Mouse (Mus musculus) stomach, embryonic 16.5 days (tissue): ENCODE results near the gene Olfm2. TPM values are rescaled to one million over a fixed set of nuclear protein-coding genes. Genes with fewer than 3 reads are reported as not detected.

Source experiments
- ATAC-seq: fragments of 200-750 bp; cut with Nextera tagmentation; 2 replicates; pipeline ENCODE4 v1.8.0; 2017; ENCODE audit warnings: moderate number of reproducible peaks, moderate TSS enrichment; ENCODE audit not compliant: insufficient read depth, low FRiP score
- H3K27ac ChIP-seq: fragments of 300-500 bp; sonication (generic); 2 replicates; pipeline ENCODE4 v1.5.1; 2014; ENCODE audit warnings: low read length
- H3K27me3 ChIP-seq: fragments of 300-500 bp; sonication (generic); 2 replicates; pipeline ENCODE4 v1.6.1; 2014; ENCODE audit warnings: low read length, control low read depth, mixed read lengths; ENCODE audit not compliant: control insufficient read depth, insufficient read depth
- H3K36me3 ChIP-seq: fragments of 300-500 bp; sonication (generic); 2 replicates; pipeline ENCODE4 v1.6.1; 2014; ENCODE audit warnings: low read length; ENCODE audit not compliant: control insufficient read depth, insufficient read depth
- H3K4me1 ChIP-seq: fragments of 300-500 bp; sonication (generic); 2 replicates; pipeline ENCODE4 v1.6.1; 2014; ENCODE audit warnings: low read length, control low read depth, mixed read lengths; ENCODE audit not compliant: control insufficient read depth, insufficient read depth
- H3K4me2 ChIP-seq: fragments of 300-500 bp; sonication (generic); 2 replicates; pipeline ENCODE4 v1.6.1; 2014; ENCODE audit warnings: low read depth, low read length, mixed read lengths
- H3K4me3 ChIP-seq: fragments of 300-500 bp; sonication (generic); replicated peaks from 2 replicates; pipeline ENCODE4 v1.5.1; 2014; ENCODE audit warnings: mild to moderate bottlenecking, low read length
- H3K9ac ChIP-seq: fragments of 300-500 bp; sonication (generic); 2 replicates; pipeline ENCODE4 v1.6.1; 2014; ENCODE audit warnings: low read length
- H3K9me3 ChIP-seq: fragments of 300-500 bp; sonication (generic); replicated peaks from 2 replicates; pipeline ENCODE4 v1.6.1; 2016; ENCODE audit warnings: low read length, control low read depth; ENCODE audit not compliant: control insufficient read depth
- WGBS: fragments of 180-500 bp; shearing (Covaris S2); extraction: QIAGEN DNeasy Blood & Tissue Kit; methylation state at CpG from one replicate; pipeline ENCODE4 v1.1.7; 2014; 5-methylcytosine and 5-hydroxymethylcytosine counted together
- polyA plus RNA-seq: library from polyadenylated mRNA; unstranded; fragments of >200 nt; fragmentation: Nextera tagmentation; extraction: Ambion mirVana; gene quantifications from 2 replicates; pipeline ENCODE4 v1.2.1, GENCODE M21; 2015

Olfm2 gene
- polyA plus RNA-seq, 1 experiment from 2014 or later: 7.4 TPM

DNA sequence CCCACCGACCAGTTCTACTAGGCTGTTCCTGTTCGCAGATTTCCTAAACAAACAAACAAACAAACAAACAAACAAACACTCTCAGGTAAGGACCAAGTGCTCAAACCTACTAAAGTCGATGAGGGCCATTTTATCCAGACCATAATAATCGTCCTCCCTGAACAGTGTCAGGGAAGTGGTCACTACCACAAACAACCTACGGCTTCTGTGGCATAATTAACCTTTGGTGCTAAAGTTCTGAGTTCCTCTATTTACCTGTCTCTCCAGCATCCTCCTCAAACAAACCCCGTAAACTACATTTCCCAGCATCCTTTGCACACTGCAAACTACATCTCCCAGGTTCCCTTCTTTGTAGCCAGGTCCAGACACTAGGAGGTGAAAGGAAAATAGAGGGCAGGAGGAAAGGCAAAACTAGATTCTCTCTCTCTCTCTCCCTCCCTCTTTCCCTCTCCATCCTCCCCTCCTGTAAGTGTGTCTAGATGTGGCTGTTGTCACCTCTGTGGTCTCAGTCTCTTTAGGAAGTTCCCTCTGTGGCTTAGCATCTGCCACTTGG lies 5.4 kb upstream of the Olfm2 start:
- Histone ChIP-seq H3K36me3 (no peaks in the 10 kb centered on the region), H3K9ac (no peak overlapping the region), H3K4me2 (no peak overlapping the region), H3K27ac (no peak overlapping the region), H3K27me3 (peaks cover 13% of the 10 kb centered on the region; the same call in 1 of the 2 replicates), H3K9me3 (no peaks in the 10 kb centered on the region), H3K4me1 (no peaks in the 10 kb centered on the region; the same call in 1 of the 2 replicates), H3K4me3 (no peak overlapping the region)
- ATAC-seq: no peak
- 53% methylated on average over 6 of the region's 6 CpGs for WGBS

DNA sequence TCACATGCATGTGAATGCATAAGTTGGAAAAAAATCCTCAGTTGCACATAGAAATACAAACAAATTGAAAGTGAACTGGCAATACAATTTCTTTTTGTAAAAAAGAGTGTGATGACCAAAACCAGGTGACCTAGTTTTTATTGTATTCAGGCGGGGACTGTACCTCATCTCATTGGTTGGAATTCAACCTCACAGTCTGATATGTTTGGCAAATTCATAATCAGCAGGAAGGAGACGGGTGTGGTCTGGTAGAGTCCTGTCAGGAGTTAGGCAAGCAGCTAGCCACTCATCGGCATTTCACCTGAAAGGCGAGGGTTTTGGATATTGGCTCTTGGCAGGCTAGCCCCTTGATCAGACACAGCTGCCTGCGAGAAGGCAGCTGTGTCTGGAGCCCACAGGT lies 3.1 kb upstream of the Olfm2 start:
- Histone ChIP-seq H3K4me1 (peaks cover 4% of the 10 kb centered on the region; the same call in 1 of the 2 replicates), H3K4me3 (no peak overlapping the region), H3K27ac (no peak overlapping the region), H3K4me2 (no peak overlapping the region), H3K9me3 (no peaks in the 10 kb centered on the region), H3K36me3 (no peaks in the 10 kb centered on the region), H3K9ac (no peak overlapping the region), H3K27me3 (peaks cover 35% of the 10 kb centered on the region)
- ATAC-seq: no peak
- WGBS: 47% methylated on average over 5 of the region's 5 CpGs

DNA sequence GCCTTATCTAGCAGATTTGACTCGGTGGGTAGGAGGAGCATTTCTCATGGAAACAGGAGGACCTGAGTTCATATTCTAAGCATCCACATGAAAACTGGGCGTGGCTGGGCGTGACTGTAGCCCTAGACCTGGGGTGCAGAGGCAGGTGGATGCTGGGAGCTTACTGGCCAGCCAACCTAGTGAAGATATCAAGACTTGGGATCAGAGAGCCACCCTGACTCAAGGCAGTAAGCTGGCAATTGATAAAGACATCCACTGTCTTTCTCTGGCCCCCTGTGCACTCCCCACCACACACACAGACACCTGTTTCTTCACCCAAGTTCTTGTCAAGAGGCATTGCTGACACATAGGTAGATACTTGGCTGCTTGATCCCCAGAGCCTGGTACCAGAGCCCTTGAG lies 2.4 kb upstream of the Olfm2 start:
- H3K4me2 ChIP-seq: no peak overlapping the region
- no peak overlapping the region for H3K4me3 ChIP-seq
- no peak overlapping the region for H3K9ac ChIP-seq
- H3K27ac ChIP-seq: no peak overlapping the region
- no peak for ATAC-seq
- peaks cover 4% of the 10 kb centered on the region; the same call in 1 of the 2 replicates for H3K4me1 ChIP-seq
- WGBS: 66% methylated on average over 3 of the region's 3 CpGs
- H3K36me3 ChIP-seq: no peaks in the 10 kb centered on the region
- peaks cover 42% of the 10 kb centered on the region for H3K27me3 ChIP-seq
- no peaks in the 10 kb centered on the region for H3K9me3 ChIP-seq

DNA sequence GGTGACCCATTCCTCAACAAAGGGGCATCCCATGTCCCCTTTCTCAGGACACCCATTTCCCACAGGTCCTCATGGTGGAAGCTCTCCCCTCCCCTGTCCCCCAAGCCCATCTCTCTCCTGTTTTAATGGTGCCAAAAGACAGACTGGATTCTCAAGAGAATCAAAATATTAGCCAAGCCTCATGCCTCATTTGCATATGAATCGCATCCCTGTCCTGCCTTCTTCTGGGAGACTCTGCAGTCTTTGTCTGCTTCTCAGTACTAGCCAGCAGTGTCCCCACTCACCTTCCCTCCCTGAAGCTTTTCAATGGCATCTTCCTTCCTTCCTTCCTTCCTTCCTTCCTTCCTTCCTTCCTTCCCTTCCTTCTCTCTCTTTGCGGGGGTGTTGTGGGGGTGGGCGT lies 1.5 kb upstream of the Olfm2 start:
- Histone ChIP-seq H3K9ac (no peak overlapping the region), H3K4me2 (no peak overlapping the region), H3K4me3 (no peak overlapping the region), H3K36me3 (no peaks in the 10 kb centered on the region), H3K27ac (no peak overlapping the region), H3K4me1 (peaks cover 4% of the 10 kb centered on the region; the same call in 1 of the 2 replicates), H3K9me3 (no peaks in the 10 kb centered on the region), H3K27me3 (peaks cover 49% of the 10 kb centered on the region)
- ATAC-seq: no peak
- WGBS: 10% methylated on average over 3 of the region's 3 CpGs

DNA sequence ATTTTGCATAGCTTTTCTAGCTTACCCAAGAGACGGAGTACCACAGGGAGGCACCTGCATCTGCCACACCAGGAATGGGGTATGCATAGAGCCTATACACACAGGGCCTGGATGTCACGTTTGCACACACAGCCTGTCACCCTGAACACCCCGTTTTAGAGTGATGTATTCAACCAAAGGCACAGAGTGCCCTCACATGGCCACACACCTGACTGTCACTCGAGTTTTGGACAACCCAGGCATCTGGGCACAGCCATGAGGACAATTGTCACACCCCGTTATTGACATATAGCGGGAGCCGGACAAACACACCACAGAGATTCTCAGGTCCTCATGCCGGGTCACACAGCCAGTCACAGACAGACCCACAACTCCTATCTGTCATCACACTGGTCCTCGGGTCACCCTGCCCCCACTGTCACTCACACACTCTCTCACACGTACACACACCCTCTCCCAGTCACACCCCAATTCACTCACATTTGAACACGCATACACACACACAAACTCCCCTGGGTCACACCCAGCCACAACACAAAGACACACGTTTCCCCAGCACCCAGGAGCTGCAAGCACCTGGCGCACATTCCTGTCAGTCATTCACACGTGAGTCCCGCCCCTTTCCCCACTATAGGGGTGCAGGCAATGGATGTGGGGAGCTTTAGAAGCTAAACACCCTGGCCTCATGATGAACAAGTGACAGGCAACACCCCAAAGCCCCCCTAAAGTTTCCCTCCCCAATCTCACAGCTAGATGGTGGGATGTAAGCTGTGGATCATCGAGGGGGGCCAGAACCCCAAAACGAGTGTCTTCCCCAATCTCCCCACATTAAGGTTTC lies 801 bp downstream of the Olfm2 start:
- H3K27me3 ChIP-seq: peaks cover 49% of the 10 kb centered on the region
- H3K27ac ChIP-seq: no peak overlapping the region
- no peaks in the 10 kb centered on the region for H3K36me3 ChIP-seq
- peak overlapping the region; percentile 65 for H3K9ac ChIP-seq
- H3K4me1 ChIP-seq: peaks cover 8% of the 10 kb centered on the region
- H3K4me3 ChIP-seq: peak overlapping the region; percentile 52
- 11% methylated on average over 17 of the region's 17 CpGs for WGBS
- ATAC-seq: no peak
- H3K9me3 ChIP-seq: no peaks in the 10 kb centered on the region
- peak overlapping the region; percentile 83 for H3K4me2 ChIP-seq

DNA sequence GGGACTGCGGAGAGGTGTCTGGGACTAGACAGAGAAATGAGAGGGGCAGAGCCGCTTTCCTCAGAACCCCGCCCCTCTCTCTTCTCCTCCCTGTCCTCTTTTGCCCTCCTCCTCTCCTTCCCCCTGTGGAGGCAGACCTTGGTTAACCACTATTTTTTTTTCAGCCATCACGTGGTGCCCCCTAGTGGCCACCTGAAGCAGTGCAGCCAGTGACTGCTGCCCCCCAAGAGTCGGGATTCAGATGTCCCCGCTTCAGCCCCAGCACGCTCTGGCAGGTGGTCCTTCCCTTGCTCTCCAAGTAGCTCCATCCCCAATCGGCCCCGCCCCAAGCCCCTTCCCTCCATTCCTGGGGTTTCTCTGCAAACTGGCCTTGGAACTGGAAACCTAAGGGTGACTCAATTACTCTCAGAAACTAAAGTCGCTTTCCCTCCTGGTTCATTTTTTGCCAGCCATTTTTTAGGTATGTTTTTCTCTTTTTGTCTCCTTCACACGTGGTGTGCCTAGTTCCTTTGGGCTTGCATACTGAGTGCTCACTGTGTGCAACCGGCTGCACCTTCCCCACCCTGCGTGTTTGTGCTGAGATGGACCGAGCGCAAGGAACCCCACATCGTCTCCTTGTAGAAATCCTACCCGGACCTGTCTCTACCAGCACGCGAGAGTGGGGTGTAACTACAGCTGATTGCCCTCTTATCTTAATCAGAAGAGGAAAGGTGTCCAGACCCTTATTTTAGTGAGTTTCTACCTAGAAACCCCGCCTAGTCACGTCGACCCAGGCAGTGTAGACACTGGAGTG lies 2.0 kb downstream of the Olfm2 start:
- Histone ChIP-seq H3K9ac (no peak overlapping the region), H3K4me2 (no peak overlapping the region), H3K4me1 (peaks cover 11% of the 10 kb centered on the region), H3K36me3 (no peaks in the 10 kb centered on the region), H3K9me3 (no peaks in the 10 kb centered on the region), H3K4me3 (no peak overlapping the region), H3K27me3 (peaks cover 49% of the 10 kb centered on the region), H3K27ac (no peak overlapping the region)
- no peak for ATAC-seq
- WGBS: 14% methylated on average over 22 of the region's 22 CpGs

DNA sequence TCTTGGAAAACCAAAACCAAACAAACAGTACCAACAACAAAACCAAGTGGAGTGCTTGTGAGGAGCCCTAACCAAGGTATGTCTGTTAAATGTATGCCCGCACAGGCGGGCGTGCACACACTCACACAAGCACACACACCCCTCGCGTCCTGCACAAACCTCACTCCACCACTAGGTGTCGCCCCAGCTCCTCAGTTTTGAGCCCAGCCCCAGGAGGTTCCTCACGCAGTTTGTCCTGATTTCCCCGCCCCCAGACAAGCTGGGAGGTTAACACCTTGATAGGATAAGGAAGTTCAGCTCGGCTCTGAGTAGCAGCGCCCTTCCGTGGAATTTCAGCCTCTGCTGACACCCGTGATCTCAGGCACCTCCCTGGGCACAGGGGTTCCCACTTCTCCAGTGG lies 5.7 kb downstream of the Olfm2 start:
- peak; percentile 81 for ATAC-seq
- Histone ChIP-seq H3K4me3 (peak overlapping the region; percentile 28; the same call in 1 of the 2 replicates), H3K4me2 (peak overlapping the region; percentile 50), H3K9me3 (no peaks in the 10 kb centered on the region), H3K36me3 (no peaks in the 10 kb centered on the region), H3K4me1 (peaks cover 7% of the 10 kb centered on the region), H3K9ac (peak overlapping the region; percentile 58), H3K27ac (no peak overlapping the region), H3K27me3 (peaks cover 26% of the 10 kb centered on the region)
- WGBS: under 1% methylated on average over 12 of the region's 12 CpGs

DNA sequence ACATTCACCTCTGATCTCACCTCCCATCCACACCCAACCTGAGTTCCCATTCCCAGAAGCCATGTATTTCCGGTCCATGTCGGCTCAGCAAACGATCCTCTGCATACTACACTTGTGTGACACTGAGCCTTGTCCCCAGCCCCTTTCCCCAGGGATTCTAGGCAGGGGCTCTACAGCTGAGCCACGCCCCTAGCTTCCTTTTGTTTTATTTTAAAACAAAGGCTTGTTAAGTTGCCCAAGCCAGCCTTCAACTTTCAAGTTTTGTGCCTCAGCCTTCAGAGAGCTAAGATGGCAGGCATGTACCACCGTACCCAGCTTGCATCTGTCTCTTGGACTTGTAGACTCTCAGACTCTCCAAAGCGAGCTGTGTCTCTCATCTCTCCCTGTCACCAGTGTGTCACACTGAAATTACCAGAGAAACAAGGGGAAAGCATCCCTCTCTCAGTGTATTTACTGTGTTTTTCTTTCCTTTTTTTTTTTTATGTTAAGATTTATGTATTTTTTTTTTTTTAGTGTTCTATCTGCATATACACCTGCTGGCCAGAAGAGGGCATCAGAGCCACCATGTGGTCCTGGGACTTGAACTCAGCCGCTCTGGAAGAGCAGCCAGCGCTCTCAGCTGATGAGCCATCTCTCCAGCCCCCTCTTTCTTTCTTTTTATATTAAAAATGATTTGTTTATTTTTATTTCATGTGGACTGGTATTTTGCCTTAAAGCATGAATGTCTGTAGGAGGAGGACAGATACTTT lies 7.7 kb downstream of the Olfm2 start:
- peaks cover 7% of the 10 kb centered on the region for H3K4me1 ChIP-seq
- no peaks in the 10 kb centered on the region for H3K36me3 ChIP-seq
- no peak for ATAC-seq
- no peak overlapping the region for H3K4me3 ChIP-seq
- H3K9ac ChIP-seq: no peak overlapping the region
- WGBS: 52% methylated on average over 8 of the region's 8 CpGs
- H3K27ac ChIP-seq: no peak overlapping the region
- H3K9me3 ChIP-seq: no peaks in the 10 kb centered on the region
- H3K27me3 ChIP-seq: peaks cover 6% of the 10 kb centered on the region; the same call in 1 of the 2 replicates
- H3K4me2 ChIP-seq: no peak overlapping the region
